Mouse (Mus musculus) monocyte, adult 5-6 weeks (primary cell): ENCODE results near the gene Gad1. TPM values are rescaled to one million over a fixed set of nuclear protein-coding genes. Genes with fewer than 3 reads are reported as not detected.
A peak's percentile ranks its signal among the peaks of the same experiment; 100 is the strongest.
"Not testable (repeated sequence)": the region's sequence is repeated elsewhere in the genome, so short reads cannot be mapped to it uniquely, and the experiment has no call there.

Experiments used
- ATAC-seq: fragments of 153-309, 156-312 bp; replicated peaks from 2 replicates; pipeline ENCODE4 v1.8.0; 2017; ENCODE audit warnings: mild to moderate bottlenecking; ENCODE audit not compliant: low TSS enrichment, insufficient number of reproducible peaks, severe bottlenecking, poor library complexity, low FRiP score
- total RNA-seq: library from RNA; stranded (forward); fragments of 200-1000, 200-491, 200-594 nt; gene quantifications from 3 replicates; pipeline ENCODE4 v1.2.3, GENCODE M21; 2017

Gad1 gene
- total RNA-seq, result 0.38 to 1.6 TPM in 2 of 3 replicates, not detected in the other

DNA sequence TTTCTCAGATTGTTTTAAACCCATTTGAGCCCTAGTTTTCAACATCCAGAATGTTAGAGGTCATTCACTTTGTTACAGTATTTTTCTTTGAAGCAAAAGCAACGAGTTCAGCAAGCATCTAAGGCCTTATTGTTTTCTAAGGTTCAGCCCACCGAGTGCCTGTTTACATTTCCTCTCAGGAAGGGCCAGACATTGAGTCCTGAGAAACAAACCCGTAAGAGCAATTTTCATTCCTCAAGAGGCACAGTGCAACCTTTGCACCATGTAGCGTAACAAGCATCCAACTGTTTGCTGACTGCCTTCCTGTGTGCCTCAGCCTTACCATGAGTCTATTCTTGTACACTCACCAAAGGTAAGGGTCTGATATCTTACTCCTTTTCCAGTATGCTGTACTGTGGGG is at the start of gene Gad1:
Gene Gad1 (plus strand): TSS at position 301 of the 400 bp plus-strand sequence.
- no peak for ATAC-seq

DNA sequence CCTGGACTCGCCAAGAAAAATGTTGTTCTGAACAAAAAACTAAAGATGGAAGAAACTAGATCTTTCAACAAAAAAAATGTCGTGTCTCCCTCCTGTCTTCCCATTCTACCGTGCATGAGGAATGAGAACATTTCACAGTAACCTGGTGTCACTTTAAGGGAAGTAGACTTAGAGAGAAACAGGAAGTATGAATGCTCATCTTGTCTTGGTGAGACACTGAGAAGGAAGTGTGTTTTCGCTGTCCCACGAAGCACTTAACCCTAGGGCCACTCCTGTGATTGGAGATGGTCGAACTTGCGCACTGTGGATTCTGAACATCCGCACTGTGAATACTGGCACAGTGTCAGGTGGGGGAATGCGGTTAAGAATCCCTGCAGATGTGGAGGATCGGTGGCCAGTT is 49.4 kb upstream of the Gad1 start:
- 0 out of 2 replicates have a peak, but pooled peaks have one; percentile 35 for ATAC-seq

DNA sequence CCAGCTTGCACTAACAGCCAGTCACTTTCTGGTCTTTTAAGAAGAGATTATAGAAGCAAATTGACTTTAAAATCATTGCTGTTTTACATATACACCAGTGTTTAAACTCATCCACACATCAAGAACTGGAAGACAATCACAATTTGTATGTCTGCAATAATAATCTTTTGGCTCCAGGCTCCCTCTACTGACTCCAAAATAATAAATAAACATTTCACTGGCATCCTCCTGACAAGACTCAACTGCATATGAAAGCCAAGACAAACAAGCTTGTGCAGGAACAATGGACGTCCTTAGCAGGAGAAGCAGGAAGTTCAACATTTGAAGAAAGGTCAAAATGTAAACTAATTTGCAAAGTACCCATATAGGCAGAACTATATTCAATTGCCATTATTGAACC is 47.6 kb upstream of the Gad1 start:
- ATAC-seq, result no peak

DNA sequence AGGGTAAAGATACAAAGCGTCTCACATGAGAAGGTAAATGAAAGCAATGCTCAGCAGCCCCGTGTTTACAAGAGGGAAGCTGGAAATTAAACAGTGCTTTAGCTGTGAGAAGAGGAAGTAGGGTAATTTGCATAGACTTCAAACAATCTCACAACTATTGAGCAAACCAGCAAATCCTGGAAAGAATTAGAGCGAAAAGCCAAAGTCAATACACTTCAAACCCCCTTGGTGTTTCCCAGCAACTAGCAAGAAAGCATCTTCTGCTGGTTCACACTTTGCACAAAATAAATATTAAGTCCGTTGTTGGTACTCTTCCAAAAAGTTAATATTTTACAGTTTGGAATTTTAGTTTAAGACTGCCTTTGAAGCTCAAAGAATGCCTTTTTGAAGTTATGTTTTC is 47.0 kb upstream of the Gad1 start:
- no peak for ATAC-seq

DNA sequence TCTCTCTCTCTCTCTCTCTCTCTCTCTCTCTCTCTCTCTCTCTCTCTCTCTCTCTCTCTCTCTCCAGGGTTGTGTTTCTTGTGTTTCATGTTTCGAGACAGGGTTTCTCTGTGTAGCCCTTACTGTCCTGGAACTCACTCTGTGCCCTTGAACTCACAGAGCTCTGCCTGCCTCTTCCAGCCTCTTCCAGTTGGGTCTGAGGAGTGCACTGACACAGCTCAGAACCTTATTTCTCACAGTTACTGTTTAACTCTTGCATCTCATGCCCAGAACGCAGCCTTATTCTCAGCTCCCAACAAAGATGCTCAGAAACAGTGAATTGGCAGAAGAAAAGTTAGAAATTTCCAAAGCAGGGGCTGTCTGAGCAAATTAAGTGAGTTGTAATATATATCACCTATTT is 46.5 kb upstream of the Gad1 start:
- no peak for ATAC-seq

DNA sequence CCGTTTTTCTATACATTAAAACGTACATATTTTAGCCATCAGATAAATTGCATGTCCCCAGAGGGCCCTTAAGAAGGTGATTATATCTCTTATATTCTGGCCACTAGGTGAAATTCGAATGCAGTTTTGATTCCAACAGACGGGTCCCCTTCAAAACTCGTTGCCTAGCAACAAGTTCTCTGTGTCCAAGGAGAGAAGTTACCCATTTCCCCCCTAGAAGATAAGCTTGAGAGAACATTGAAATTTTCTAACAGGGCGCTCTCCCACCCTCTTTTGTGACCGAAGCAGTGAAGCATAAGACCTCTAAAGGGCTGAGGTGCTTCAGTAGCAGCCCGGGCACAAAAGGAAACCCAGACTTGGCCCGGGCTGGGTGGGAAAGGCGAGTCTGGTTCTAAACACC is 44.4 kb upstream of the Gad1 start, which contains the start of gene Erich2:
Gene Erich2 (plus strand): TSS at position 324 of the 400 bp plus-strand sequence.
- no peak for ATAC-seq

DNA sequence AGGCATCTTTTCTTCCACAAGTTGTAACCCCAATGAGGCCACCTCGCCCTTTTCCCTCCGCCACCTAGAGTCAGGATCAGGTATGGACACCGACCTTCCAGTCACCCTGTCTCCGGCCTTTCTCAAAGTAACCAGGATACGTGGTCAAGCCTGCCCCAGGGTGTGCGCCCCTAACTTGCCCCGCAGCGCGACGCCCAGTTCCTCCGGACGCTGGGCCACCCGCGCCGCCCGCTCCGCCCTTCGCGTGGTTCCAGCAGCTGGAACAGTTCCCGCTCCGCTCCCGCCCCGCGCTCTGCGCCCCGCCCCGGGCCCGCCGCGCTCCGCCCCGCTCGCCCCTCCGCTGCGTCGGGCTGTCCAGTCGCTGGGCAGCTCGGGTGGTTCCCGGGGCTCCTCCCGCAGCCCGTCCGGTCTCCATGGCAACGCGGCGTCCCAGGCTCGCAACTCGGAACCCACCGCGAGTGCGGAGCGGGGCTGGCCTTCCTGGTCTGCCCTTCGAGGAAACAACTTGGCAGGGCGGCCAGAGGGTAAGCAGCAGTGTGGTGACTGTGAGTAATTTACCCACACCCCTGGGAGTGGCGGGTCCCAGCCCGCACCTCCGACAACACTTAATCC is 43.7 kb upstream of the Gad1 start:
- no peak for ATAC-seq

GRCm38 (mm10) chr2:70538283-70538682 is 14.6 kb upstream of the Gad1 start:
- ATAC-seq, result not testable (repeated sequence)

DNA sequence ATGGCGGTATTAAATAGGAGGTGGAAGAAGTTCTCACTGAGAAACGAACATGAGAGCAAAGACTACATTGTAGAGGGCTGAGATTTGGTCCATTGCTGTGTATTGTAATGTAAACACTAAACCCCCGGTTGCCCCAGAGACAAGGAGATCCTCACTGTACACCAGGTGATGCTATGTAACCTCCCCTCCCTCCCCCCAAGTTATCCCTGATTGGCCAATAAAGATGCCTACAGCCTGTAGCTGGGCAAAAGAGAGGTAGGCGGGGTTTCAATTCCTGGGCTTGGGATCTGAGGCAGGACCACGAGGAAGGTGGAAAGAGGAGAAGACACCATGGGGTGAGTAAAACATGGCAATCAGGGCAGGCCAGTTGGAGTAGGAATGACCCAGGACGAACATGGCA is 2.2 kb upstream of the Gad1 start:
- ATAC-seq, result no peak

- no peak for ATAC-seq
Observed at GRCm38 (mm10) chr2:70551446-70551845, 1.4 kb upstream of the Gad1 start.

- ATAC-seq, result no peak
Observed at GRCm38 (mm10) chr2:70552067-70552598, 739 bp upstream of the Gad1 start.

- ATAC-seq, result no peak
Observed at GRCm38 (mm10) chr2:70553826-70554225, 954 bp downstream of the Gad1 start.

- ATAC-seq, result no peak
Observed at GRCm38 (mm10) chr2:70558112-70558842, 5.4 kb downstream of the Gad1 start.

GRCm38 (mm10) chr2:70558843-70559451 is 6.1 kb downstream of the Gad1 start:
- no peak for ATAC-seq

DNA sequence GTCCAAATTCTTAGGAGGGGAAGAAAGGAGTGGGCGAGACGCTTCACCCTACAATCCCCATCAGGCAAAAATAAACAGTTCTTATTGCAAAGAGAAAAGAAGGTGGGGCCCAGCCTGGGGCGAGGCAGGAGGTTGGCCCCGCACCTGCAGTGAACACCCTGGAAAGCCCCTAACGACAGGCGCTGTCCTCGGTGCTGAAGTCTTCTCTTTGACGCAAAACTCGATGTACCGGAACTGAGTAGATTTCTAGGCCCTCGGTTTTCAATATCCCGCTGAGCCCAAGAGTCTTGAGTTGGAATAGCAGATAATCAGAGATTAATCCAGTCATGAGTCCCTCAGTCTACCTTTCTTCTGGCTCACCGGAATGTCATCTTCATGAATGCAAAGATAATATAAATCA is 6.6 kb downstream of the Gad1 start:
- ATAC-seq, result 0 out of 2 replicates have a peak, but pooled peaks have one; percentile 55

- no peak for ATAC-seq
Observed at GRCm38 (mm10) chr2:70561077-70561795, 8.4 kb downstream of the Gad1 start.

DNA sequence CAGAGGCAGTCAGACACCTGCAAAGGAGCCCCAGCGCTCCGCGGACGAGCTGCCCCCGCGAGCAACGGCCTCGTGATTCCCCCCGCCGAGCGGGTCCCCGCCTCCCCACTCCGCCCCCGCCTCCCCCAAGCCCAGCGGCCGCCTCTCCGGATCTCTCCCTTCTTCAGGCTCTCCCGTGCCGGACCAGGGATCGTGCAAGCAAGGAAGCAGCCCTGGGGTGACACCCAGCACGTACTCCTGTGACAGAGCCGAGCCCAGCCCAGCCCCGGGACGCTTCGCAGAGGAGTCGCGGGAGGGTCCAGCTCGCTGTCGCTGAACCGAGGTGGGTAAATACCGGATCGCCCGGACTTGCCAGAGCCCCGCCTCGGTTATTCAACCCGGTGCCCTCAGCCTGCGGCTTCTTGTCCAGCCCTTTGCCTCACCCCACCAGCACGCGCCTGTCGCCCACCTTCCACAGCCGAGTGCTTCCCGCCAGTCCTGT is 9.2 kb downstream of the Gad1 start:
- ATAC-seq, result no peak

DNA sequence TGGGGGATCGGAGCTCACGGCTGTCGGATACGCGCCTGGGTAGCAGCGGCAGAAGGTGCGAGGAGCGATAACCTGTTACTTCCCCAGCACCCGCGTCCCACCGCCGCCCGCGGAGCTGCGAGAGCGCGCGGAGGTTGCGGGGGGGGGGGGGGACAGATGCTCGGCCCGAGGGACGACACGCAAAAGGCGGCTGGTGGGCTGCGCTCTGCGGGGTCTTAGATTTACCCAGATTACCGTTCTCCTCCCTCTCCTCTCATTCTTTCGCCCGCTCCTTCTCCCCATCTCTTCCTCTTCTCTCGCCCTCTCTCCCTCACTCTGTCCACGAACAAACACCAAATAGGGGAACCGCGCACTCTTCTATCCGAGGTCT is 9.7 kb downstream of the Gad1 start:
- ATAC-seq, result no peak
